Mouse (Mus musculus) cerebellum, postnatal 10 days (tissue): ENCODE measurements at regions not wholly inside any gene's neighbourhood (a gene's known extent, or its start where the extent isn't known, plus 50 kb on each side); places are given as distances from the start of the nearest gene placed in this dataset.
"Not testable (repeated sequence)": the region's sequence is repeated elsewhere in the genome, so short reads cannot be mapped to it uniquely, and the experiment has no call there.

ENCODE experiments used
- DNase-seq, 2 experiments: peaks; one replicate each; pipeline ENCODE4 v3.0.0; 2021; ENCODE audit warnings: mixed read lengths in 2 of 2

DNA sequence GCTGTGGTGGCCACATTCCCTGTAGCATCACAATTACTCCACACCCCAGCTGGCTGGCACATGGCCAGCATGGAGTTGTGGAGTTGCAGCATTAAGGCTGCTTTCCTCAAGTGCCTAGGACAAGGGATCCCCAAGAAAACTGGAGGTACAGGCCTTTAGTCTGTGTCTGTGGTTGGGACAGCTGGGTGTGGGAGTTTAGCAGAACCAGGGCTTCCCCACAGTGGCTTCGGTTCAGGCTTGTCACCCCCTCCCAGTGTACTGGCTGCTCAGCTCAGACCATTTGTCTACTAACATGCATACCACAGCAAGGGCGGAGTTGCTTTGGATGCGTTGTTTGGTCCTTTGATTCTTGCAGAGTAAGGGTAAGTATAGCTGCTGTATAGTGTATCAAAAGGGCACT is 79.1 kb upstream of the Neurl1b start:
- no peak for DNase-seq

DNA sequence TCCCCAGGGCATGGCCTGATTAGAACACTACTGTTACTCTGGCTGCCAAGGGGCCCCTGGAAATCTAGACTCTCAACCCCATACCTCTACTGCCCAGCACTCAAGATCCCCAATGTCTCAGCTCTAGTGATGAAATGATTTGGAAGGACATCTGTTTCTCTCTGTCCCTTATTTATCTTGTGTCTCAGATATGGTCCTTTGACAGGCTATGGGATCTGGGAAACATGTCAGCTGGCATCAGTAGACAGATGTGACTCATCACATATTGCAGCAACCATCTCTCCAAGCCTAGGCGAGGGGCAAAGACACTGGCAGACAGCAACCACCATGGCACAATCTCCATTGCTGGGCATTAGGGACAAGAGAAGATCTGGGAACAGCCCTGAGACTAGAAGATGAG is 78.6 kb upstream of the Neurl1b start:
- no peak for DNase-seq

DNA sequence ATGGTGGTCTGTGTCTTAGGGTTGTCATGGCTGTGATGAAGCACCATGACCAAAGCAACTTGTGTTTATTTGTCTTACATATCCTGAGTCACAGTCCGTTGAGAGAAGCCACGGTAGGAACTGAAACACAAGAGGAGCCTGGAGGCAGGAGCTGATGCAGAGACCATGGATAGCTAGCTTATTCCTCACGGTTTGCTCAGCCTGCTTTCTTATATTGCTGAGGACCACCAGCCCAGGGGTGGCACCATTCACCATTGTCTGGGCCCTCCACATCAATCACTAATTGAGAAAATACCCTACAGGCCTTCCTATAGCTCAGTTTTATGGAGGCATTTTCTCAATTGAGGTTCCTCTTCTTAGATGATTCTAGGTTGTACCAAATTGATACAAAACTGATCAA is 77.5 kb upstream of the Neurl1b start:
- DNase-seq = no peak

DNA sequence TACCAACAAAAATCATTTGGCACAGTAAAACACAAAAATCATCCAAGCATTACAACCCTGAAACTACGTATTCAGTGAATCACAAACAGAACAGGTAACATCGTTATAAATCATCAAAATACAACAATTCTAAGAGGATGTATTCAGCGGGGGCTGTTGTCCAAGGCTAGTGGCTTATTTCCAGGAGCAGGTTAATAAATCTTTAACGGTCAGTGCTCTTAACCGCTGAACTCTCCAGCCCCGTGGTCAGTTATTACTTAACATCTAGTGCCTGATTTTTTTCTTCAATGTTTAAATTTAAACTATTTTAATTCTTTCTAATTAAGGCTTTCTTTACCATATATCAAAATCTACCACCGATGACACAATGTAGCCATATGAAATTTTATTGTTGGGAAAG is 69.2 kb upstream of the Neurl1b start:
- not testable (repeated sequence) for DNase-seq

DNA sequence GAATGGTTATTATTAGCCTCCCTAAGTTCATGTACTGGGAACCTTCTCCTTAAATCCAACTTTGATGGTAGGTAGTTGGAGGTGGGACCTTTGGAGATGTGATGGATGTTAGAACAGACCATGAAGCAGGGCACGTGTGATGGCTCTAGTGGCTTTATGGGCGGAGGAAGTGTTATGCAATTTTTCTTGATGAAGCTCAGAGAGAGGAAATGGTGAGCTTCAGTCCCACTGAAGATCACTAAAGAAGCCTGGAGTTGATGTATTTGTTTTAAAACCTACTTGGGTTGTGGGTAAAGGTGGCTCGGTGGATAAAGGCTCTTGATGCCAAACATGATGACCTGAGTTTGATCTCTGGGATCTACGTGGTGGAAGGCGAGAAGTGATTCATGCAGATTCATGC is 66.5 kb upstream of the Neurl1b start:
- DNase-seq = no peak

- no peak for DNase-seq
Measured at GRCm38 (mm10) chr17:26349741-26350140, 64.9 kb upstream of the Neurl1b start.

DNA sequence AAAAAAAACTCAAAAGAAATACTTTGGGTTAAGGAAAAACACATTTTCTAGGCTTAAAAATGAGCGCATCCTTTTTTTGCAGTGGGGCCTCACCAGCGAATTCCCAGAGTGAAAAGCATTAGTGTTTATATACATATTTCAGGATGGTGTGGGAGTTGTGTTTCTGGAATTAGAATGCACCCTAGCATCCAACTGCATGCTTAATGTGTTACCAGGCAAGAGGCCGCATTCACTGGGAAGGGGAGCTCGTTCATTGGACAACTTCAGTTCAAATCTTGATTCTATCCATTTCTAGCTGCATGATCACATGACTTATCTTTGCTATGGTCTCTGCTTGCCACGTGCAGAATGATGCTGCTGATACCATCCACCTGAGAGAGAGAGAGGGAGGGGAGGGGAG is 64.4 kb upstream of the Neurl1b start:
- no peak for DNase-seq

GRCm38 (mm10) chr17:26351991-26352390 is 62.6 kb upstream of the Neurl1b start:
- DNase-seq = peak in 1 of 2 experiments; percentile 6

DNA sequence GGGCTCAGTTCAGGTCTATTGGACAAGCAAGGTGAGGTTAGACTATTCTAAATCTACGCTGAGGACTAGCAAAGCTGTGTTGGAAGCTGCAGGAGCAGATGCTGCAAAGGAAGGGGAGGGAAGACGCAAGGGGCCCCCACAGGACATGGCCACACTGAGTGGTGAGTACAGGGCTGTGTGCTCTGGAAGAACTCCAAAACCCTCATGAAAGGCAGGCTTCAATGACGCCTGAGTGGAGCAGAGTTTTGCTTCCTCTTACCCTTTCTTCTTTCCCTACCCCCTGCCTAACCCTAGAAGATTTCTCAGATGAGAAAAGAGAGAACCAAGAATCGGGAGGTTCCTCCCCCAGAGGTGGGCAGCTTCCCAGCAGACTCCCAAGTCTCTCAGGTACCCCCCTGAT is 61.9 kb upstream of the Neurl1b start:
- DNase-seq = no peak

GRCm38 (mm10) chr17:26354431-26354830 is 60.2 kb upstream of the Neurl1b start:
- DNase-seq = peak; percentile 57 to 58

GRCm38 (mm10) chr17:26355301-26355700 is 59.3 kb upstream of the Neurl1b start:
- DNase-seq = peak; percentile 13 to 27

- DNase-seq = peak; percentile 6 to 15
Measured at GRCm38 (mm10) chr17:26356906-26357305, 57.7 kb upstream of the Neurl1b start.

- DNase-seq = peak; percentile 16 to 24
Measured at GRCm38 (mm10) chr17:26357784-26358183, 56.8 kb upstream of the Neurl1b start.

DNA sequence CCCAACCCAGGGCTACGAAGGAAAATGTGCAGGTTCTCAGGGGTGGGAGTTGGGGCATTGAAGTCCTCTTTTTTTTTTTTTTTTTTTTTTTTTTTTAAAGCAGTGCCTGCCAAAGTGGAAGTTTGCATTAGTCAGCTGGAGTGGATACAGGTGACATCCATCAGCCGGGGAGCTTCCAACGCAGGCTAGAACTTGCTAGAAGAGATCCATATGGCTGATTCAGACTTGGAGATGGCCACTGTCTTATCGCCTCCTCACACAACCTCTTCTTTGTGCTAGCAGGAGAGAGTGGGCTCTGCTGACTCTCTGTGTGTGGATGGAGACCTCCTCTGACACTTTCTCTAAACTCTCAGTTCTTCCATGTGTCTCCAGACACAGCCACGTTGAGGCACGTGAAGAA is 53.9 kb upstream of the Neurl1b start:
- peak in 1 of 2 experiments; percentile 3 for DNase-seq

- DNase-seq = peak; percentile 46 to 47
Measured at GRCm38 (mm10) chr17:26361420-26361819, 53.2 kb upstream of the Neurl1b start.

DNA sequence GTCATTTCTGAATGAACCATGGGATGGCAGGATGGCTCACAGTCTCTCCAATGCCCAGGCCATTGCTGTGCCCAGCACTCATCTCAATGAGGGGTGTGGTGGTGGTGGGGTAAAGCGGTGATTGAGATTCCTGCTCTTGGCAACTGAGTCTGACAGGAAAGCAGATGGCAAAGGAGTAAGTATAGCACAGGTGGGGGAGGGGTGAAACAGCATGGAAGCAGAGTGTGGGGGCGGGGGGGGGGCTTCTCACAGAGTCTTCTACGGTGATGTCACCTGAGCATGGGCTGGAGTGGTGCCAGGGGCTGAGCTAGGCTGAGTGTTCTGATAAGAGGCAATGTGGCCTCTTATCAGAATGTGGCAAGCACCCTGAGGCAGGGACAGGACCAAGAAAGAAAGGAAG is 52.6 kb upstream of the Neurl1b start:
- peak; percentile 95 for DNase-seq

DNA sequence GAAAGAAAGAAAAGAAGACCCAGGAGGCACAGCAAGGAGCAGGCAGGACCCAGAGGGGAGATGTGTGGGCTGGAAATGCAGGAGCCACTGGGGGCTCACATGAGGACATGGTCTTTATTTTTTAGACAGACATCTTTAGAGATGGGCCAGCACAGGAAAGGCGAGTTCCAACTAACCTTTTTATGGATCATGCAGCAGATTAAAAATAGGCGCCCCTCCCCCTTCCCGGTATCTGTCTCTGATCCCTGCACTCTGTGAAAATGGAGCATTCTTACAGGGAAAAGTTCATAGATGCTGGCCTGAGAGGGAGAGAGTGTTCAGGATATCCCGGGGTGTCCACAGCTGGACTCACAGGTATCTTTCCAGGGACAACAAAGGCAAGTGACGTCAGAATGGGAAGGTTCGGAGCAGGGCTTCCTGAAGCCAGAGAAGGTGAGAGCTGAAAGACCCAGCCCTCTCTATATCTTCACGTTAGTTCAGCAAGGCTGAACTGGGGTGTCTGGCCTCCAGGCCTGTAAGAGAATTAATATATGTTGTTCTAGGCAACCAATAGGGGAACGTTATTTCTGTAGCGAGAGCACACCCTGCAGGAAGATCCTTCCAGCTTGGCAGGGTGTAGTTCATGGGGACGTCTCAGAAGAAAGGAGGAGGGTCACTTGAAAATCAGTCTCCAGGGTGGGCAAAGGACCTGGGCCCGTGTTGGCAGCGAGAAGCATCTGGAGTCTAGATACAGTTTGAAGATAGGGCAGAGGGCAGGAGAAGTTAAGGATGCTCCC is 51.9 kb upstream of the Neurl1b start:
- DNase-seq = peak; percentile 51 to 63

- peak; percentile 58 for DNase-seq
Measured at GRCm38 (mm10) chr17:26363853-26364532, 50.6 kb upstream of the Neurl1b start.
